Mouse (Mus musculus) heart, postnatal 25 days (tissue): ENCODE measurements around the gene Ttyh3. TPM values are rescaled to one million over a fixed set of nuclear protein-coding genes. Genes with fewer than 3 reads are reported as not detected.
"Not testable (repeated sequence)": the region's sequence is repeated elsewhere in the genome, so short reads cannot be mapped to it uniquely, and the experiment has no call there.

Source experiments
- DNase-seq: peaks from one replicate; pipeline ENCODE4 v3.0.0; 2022; ENCODE audit warnings: low spot score
- intact Hi-C: fragments of 180-260 bp; cut with DNase I; formaldehyde crosslinking; loops from one replicate; pipeline ENCODE4 v1.15.1; 2025
- total RNA-seq, 2 experiments: library from RNA; stranded (reverse); gene quantifications; 2 replicates each; pipeline ENCODE4 v1.2.3; 2021

Gene Ttyh3
- total RNA-seq, result 10 to 100 TPM; 15.6 to 18.6 TPM

DNA sequence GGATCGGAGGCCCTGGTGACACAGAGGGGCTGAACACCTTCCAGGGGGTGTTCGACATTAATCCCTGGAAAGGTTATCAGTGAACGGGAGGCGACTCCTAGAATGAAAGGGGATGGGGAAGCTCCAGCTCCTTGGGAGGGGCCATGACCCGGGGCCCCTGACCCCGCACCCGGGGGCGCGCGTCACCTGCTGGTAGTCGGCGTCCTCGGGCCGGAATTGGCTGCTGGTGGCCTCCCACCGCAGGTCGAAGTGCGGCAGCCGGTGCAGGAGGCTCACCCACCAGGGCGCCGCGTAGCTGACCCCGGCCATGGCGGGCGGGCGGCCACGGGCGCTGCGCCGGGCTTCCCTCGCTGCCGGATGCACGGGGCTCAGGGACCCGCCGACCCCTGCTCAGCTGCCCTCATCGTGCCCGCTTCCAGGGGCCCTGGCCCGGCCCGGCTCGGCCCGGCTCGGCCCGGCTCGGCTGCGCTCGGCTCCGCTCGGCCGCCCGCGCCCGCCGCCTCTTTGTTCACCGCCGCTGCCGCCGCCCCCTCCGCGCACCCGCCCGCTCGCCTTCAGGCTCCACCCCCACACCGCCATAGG lies at the start of gene Ttyh3:
Gene Ttyh3 (minus strand): TSS at position 513 of the 582 bp plus-strand sequence.
- DNase-seq, result no peak
- intact Hi-C loops, result no loop called here

DNA sequence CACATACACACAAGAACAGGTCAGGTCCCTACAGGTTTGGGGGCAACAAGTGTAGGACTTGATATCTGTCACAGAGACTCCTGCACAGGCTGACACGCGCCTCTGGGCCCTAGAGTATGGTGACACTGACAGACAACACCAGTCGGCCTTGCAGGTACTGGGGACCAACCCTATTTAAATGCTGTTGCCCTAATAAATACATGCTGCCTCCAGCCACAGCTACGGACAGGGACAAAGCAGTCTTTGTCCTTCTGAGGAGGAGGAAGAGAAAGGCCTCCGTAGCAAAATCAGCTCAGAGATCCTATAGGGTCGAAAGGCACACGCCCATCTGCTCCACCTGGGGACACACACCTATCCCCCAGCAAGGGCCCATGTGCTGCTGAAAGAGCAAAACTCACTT lies 47.2 kb upstream of the Ttyh3 start:
- DNase-seq, result no peak
- intact Hi-C loops, result no loop called here

- no peak for DNase-seq
Measured at GRCm38 (mm10) chr5:140688434-140688833, 39.6 kb upstream of the Ttyh3 start.

GRCm38 (mm10) chr5:140684343-140685148 lies 35.7 kb upstream of the Ttyh3 start:
- intact Hi-C loops, result loop anchor here (2.0 kb wide), 1 partner anchor 144 kb away; no protein-coding TSS in a partner anchor
- DNase-seq, result no peak

More at GRCm38 (mm10) chr5:140688434-140688833, 39.6 kb upstream of the Ttyh3 start:
- intact Hi-C loops, result no loop called here

GRCm38 (mm10) chr5:140682113-140682512 lies 33.3 kb upstream of the Ttyh3 start:
- intact Hi-C loops, result no loop called here

GRCm38 (mm10) chr5:140680950-140681349 lies 32.1 kb upstream of the Ttyh3 start:
- intact Hi-C loops, result no loop called here
- no peak for DNase-seq

More at GRCm38 (mm10) chr5:140682113-140682512, 33.3 kb upstream of the Ttyh3 start:
- DNase-seq, result no peak

GRCm38 (mm10) chr5:140680051-140680450 lies 31.2 kb upstream of the Ttyh3 start:
- intact Hi-C loops, result no loop called here
- DNase-seq, result no peak

DNA sequence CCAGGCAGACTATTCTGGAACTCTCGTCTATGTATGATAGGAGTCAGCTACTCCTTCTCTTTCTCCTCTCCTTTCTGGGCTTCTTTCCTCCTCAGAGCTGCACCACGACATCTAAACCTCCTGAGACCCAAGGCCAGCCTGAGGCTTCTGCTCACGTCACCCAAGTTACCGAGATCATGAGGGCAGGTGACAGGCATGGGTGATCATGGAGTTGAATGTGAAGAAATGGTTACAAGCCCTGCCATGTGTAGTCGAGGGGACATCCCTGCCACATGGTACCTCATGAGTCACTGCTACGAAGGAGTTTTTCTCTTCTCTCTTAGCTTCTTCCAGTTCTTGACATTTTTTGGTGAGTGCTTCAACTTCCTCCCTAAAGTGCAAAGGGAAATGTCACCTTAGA lies 28.3 kb upstream of the Ttyh3 start:
- no peak for DNase-seq
- intact Hi-C loops, result no loop called here

GRCm38 (mm10) chr5:140675640-140676039 lies 26.8 kb upstream of the Ttyh3 start:
- no peak for DNase-seq
- intact Hi-C loops, result no loop called here

GRCm38 (mm10) chr5:140675079-140675478 lies 26.2 kb upstream of the Ttyh3 start:
- DNase-seq, result no peak
- intact Hi-C loops, result no loop called here

- DNase-seq, result no peak
- intact Hi-C loops, result no loop called here
Measured at GRCm38 (mm10) chr5:140674036-140674435, 25.2 kb upstream of the Ttyh3 start.

GRCm38 (mm10) chr5:140672603-140673002 lies 23.8 kb upstream of the Ttyh3 start:
- intact Hi-C loops, result not testable (repeated sequence)
- peak; percentile 35 for DNase-seq

DNA sequence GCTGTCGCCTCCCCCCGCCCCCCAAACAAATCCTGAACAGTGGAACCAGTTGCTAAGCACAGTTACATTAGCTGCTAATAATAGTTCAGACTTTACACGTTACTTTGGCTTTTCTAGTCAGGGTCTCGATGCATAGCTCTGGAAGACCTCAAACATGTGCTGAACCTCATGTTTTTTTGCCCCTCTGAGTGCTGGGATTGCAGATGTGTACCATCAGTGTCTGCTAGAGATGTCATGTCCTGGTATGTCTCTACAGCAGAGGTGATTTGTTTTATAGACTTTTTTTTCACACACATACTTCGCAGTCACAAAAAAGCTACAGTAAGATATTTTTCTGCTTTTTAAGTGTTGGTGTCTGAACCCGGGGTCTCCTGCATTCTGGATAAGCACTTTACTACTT lies 23.3 kb upstream of the Ttyh3 start:
- intact Hi-C loops, result no loop called here
- no peak for DNase-seq

GRCm38 (mm10) chr5:140663621-140664180 lies 14.9 kb upstream of the Ttyh3 start:
- intact Hi-C loops, result loop anchor here (2.0 kb wide), 2 partner anchors 35 to 123 kb away; no protein-coding TSS in a partner anchor
- DNase-seq, result peak; percentile 30

DNA sequence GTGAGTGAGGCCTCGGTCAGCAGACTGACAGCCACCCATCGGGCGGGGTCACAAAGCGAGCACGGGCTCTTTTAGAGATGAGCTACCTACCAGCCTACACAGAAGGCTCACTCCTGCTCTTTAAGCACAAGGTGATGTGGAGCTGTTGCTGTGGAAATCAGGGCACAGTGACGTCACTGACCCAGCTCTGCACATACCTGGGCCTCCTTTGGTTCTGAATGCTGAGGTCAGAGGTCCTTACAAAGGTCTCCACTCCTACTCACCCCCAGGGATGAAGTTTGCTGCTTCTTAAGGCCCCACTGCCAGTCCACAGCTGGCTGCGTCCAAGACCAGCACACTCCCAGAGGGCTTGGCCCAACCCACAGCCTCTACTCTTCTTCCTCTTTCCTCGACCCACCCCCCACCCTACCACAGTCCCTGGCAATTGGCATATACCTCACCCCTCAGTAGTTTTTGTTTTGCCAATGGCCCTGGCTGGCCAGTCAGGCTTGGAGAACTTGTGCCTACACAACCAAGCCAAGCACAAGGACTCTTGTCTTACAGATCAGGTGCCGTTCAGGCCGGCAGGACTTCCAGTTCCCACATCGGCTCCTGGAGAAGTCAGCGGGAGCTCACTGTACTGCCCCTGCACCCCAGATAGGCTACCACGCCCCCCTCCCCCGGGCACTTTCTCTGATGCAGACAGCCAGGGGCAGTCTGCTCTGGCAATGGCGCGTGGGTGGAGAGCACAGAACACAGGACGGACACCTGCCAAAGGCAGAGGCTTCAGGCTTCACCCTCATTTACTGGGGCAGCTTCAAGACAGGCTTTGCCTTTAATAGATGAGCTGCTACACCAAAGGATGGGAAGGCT lies 14.1 kb upstream of the Ttyh3 start:
- no peak for DNase-seq
- intact Hi-C loops, result no loop called here

- intact Hi-C loops, result no loop called here
- DNase-seq, result no peak
Measured at GRCm38 (mm10) chr5:140661875-140662643, 13.2 kb upstream of the Ttyh3 start.

DNA sequence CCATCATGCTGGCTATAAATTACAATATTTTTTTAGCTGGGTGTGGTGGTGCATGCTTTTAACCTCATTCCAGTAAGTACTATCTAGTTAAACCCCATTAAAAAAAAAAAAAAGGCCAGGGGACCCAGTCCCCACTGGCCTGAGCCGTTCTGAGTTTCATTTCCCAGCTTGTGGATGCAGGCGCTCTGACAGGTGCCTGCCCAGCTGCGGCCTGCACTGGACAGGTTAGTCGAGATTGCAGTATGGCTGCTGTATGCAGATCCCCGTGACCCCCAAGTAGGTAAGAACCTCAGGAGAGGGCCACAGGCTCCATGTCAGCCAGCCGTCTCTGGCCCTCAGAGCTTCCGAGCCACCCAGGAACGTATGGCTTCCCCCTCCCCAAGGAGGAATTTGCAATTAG lies 12.6 kb upstream of the Ttyh3 start:
- intact Hi-C loops, result no loop called here

DNA sequence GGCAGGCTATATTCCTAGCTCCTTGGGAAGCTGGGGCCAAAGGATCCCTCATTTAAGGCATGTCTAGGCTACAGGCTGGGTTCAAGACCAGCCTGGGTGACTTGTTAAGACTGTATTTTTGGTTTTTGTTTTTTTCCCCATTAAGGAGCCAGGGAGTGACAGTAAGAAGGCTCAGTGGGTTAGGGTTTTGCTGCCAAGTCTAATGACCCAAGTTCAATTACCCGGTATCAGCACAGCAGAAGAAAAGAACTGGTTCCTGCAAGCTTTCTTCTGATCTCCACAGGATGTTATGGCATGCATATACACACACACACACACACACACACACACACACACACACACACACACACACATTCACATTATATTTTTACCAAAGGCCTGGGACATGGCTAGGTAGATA lies 11.6 kb upstream of the Ttyh3 start:
- intact Hi-C loops, result no loop called here
- DNase-seq, result no peak

More for the DNA sequence above, 12.6 kb upstream of the Ttyh3 start:
- no peak for DNase-seq

DNA sequence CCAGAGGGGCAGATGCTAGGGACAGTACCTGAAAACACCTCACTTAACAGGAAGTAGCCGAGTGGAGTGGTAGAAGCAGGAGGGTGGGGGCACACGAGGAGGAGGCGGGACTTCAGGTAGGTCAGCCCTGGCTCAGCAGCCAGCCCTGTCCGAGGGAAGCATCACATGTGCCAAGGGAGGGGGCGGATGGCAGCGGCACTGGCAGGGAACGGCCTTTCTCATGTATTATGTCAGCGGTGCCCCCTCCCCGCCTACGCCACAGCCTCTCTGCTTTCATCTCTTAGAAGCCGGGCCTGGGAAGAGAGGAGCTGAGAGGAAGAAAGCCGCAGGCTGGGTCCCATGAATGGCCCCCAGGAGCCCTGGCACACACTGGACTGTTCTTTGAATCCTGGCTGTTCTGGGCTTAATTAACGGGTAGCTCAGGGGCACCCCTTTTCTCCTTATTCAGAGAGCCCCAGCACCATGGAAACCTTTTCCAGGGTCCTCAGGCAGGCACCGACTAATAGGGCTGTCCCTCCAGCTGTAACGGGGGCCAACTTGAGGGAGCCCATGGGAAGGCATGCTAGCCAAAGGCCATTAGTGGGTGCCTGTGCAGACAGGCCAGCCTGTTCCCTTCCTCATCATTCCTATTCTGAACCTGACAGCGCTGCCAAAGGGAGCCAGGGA lies 10.9 kb upstream of the Ttyh3 start:
- DNase-seq, result no peak
- intact Hi-C loops, result no loop called here
